Mouse (Mus musculus) cerebellum, postnatal 36 days (tissue): Measurements from ENCODE around the gene Lman1l.

Experiments
- DNase-seq, 2 experiments: peaks; one replicate each; pipeline ENCODE4 v3.0.0; 2021 to 2022; ENCODE audit warnings: mixed read lengths in 2 of 2

Lman1l gene

DNA sequence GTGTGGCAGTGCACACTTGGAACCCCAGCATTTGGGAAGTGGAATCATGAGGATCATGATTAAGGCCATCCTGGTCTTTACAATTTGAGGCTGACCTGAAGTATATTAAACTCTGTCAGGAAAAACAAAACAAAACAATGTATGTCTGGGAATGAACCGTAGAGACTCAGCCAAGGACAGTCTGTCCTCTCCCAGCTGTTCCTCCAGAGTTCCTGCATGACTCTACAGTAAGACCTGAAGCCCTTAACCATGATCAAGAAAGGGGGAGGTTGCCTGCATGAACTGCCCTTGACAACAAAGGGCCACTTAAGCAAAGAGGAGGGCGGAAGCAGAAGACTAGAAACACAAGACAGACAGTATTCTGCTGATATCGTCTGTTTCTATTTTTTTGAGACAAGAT, 45.0 kb downstream of the Lman1l start:
- no peak for DNase-seq

DNA sequence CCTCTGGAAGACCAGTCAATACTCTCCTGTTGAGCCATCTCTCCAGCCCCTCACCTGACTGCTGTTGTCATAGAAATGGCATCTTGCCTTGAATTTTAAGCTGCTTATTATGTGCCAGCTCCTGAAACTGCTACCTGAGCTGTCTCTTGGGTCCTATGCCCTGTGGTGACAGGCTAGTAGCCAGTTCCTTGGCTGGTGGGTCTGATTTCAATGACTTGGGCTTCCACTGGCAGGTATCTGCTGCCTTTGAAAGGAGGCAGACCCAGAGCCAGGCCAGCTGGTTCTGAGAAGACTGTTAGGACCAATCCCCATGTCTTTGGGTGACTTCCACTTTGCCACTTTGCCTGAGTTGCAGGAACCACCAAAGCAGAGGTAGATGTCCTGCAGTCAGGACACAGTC, 46.2 kb downstream of the Lman1l start:
- DNase-seq: no peak

DNA sequence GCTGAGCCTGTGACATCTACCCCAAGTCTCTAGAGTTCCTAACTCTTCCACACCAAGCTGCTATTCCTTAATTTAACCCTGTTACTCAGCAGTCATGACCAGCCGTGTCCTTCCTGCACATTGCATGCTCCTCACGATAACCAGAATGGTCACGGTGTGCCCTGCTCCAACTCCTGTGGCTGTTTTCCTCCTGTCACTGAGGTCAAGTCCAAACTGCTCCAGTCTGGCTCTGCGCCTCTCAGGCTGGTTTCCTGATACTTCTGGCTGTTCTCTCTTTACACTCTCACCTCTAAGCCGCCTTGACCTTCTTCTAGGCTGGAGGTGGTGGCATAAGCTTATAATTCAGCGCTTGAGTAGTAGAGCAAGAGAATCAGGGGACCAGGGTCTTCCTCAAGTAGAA, 52.1 kb downstream of the Lman1l start:
- no peak for DNase-seq

DNA sequence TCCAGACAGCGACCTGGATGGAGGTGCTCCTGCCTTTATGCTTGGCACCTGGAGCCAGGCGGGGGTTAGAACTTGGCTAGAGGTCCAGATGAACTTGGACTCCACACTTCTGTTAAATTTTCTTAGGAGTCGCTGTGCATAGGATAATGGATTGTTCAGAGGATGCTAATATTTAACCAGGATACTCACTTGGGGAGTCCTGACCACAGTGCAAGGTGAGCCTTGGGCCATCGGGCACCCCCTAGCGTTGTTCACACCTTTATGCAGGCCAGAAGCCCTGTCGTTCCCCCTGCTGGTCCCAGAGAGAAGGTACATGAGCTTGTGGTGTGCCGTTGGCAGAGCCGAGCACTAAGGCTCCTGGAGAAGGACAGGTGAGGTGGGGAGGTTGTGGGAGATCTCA, 53.7 kb downstream of the Lman1l start:
- DNase-seq: no peak

DNA sequence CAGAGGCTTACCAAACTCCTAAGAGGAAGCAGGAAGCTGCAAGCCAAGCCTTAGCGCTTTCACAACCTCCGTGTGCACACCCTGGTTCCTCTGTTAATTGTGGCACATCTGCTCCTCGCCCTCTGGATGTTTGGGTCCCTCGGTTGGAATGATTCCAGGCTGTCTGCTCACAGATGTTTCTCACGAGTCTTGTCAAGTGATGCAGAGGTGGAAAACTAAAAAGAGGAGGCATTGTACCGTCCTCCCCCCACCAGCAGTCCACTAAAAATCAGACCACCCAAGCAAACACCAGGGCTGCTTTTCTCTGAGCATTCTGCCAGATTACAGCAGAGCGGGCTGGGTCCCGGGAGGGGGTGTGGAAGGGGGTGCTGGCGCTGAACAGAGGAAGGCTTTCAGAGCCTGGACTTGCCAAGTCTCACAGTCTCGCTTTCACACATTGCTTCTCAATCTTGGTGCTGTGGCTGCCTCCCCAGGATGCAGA, 54.8 kb downstream of the Lman1l start:
- DNase-seq: no peak

DNA sequence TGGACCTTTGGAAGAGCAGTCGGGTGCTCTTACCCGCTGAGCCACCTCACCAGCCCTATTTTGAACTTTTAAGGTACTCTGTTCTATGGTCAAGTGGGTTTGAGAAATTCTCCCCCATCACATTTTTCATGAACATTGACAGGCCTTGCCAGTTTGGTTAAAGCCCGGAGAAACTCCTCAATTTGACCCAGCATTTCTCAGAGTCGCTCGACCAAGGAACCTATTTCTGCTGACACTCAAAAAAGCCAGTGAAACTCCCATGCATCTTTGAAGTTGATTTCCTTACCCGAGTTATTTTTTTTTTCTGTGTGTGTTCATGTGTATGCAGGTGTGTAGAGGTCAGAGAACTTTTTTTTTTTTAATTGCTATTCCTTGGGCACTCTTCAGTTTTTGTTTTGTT, 56.0 kb downstream of the Lman1l start:
- DNase-seq: no peak

DNA sequence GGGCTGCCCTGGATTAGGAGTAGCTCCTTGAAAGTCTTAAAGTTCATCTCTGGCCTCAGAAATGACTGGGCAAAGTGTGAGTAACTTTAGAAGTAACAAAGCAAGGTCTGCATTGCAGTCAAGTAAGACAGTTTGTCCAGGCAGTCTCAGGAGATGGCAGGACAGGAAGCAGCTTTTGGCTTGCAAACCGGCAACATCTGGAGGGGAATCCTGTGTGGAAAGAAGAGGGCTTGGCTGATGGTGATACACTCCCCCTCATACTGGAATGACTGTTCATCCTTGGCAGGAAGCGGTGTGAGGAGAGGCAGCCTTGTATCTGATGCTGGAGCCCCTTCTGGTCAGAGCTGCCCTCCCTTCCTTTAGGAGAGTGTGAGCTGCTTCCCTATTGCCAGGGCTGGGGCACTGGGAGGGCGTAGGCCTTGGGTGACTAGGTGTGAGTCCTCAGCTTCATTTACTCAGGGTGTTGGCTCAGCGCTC, 57.6 kb downstream of the Lman1l start:
- DNase-seq: no peak

DNA sequence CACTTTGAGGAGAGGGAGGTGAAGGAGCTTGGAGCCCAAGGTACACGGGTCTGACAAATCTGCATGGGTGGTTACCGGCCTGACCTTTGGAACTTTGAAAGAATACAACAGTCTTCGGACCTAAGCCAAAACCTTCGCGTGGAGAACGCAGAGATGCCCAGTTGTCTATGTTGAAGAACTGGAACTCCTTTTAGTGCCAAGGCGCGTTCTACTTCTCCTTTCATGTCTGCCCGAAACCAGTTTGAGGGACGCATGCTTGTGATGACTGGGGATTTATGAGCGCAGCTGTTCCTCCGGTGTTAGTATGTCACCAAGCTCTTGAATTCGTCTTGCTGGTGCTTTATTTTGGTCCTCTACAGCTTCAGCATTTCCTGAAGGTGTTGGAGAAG, 58.9 kb downstream of the Lman1l start:
- no peak for DNase-seq

DNA sequence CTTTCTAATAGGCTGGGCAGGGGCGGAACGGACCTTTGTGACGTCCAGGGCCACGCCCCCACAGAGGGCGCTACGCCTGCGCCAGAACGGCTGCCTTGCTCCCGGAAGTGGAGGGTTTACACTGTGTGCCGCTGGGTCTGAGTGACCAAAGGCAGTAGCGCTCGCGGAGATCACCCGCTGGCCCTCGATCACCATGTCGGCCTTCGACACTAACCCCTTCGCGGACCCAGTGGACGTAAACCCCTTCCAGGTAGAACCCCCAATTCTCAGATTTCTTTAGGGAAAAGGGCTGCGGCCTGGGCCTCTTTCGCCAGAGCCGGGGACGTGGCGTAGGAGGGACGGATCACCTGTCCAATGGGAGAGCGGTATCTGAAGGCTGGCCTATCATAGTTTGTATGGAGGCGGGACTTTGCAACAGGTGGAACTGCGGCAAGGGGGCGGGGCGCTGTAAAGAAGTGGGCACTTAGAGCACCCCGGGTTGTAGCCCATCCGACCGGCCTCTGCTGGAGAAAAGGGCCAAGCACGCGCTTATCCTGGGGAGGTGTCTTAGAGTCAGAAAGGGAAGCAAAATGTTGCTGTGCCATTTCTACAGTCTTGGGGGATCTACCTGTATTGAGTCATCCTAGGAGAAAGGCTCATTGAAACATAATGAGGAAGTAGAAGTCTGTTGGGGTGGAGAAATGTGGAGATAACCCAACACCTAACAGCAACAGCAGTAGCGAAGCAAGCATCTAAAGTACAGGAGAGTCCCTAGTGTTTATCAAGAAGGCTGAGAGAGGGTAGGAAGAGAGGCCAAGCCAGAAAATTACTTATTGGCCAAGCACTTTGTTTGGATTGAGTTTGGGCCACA, 59.5 kb downstream of the Lman1l start, which contains the start of gene Scamp2:
Gene Scamp2 (plus strand): TSS at position 83 of the 850 bp plus-strand sequence.
- peak; percentile 94 to 95 for DNase-seq

DNA sequence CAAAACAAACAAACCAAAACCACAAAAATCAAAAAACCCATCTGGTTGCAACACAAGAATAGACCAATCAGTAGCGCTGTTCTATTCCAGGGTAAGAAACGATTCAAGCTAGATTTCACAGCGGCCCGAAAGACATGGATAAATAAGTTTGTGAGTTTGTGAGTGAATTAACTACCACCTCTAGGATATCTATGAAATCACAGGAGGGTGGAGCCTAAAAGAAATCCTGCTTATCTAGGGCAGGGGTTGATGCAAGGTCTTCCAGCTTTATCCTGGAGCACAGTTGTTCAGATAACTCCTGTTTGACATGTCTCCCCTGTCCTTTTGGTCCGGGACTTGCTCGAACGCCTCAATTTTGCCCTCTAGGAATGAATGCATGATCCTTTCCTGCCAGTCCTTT, 60.3 kb downstream of the Lman1l start:
- DNase-seq: no peak

DNA sequence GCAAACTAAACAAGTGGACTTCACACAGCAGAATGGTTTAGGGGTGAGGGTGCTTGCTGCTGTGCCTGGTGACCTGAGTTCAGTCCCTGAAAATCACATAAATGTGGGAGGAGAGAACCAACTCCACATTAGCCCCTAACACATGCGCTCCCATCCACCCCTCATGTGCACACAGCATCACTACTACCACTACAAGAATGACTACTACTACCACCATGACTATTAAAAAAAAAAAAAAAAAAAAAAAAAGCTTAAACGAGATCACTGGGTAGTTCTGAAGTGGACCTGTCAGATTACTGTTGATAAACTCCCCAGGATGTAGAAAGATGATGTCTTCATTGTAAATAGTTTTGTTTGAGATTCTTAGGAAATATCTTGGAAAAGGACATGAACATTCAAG, 61.0 kb downstream of the Lman1l start:
- no peak for DNase-seq

DNA sequence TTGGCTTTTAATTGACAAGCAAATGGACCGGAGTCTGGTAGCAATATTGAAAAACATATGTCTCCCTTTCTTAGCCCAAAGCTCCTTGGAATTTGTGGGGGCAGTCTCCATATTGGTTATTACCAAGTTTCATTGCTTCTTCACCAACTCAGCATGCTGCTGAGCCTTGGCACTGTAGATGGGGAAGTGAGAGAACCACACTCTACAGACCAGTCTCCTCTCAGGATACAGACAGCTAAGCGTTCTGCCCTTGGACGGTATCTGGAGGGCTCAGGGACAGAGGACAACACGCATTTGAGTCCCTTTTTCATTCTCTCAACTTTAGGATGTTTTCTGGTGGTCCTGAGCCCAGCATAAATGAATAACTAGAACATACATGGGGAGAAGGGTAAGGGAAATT, 61.9 kb downstream of the Lman1l start:
- no peak for DNase-seq

DNA sequence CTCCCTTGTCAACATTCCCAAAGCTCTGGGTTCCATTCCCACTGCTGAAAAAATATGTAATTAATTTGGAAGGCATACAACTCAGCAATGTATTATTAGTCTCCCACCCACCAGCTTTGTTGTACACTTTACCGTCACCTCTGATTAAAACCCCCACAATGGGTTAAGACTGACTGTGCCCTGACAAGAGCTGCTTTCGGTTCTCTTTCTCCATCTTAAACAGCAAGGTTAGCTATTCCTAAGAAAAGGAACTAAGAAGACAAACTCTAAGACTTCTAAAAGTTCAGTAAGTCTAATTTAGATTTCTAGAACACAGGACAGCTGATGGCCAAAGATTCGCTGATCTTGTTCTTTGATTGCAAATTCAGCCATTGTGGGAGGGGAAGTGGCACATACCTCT, 63.4 kb downstream of the Lman1l start:
- no peak for DNase-seq
